Mouse (Mus musculus) cortical plate, adult 2 months (tissue): ENCODE data around the gene Cdc25a.

ENCODE experiments used
- CTCF ChIP-seq: fragments of 200-500 bp; IDR thresholded peaks from 2 replicates; pipeline ENCODE4 v1.5.1; 2011; ENCODE audit warnings: mild to moderate bottlenecking, control low read depth, low read length; ENCODE audit not compliant: insufficient read depth; ENCODE audit errors: extremely low read depth
- POLR2A ChIP-seq: fragments of 200-500 bp; IDR thresholded peaks from 2 replicates; pipeline ENCODE4 v1.6.1; 2011; ENCODE audit warnings: mild to moderate bottlenecking, low read length, control low read depth; ENCODE audit not compliant: insufficient read depth; ENCODE audit errors: extremely low read depth

GRCm38 (mm10) chr9:109902740-109903139, 27.4 kb downstream of the Cdc25a start:
- TF ChIP-seq CTCF (no peak), POLR2A (no peak)
